Mouse (Mus musculus): Measurements from ENCODE around the gene Chst5.

DNA sequence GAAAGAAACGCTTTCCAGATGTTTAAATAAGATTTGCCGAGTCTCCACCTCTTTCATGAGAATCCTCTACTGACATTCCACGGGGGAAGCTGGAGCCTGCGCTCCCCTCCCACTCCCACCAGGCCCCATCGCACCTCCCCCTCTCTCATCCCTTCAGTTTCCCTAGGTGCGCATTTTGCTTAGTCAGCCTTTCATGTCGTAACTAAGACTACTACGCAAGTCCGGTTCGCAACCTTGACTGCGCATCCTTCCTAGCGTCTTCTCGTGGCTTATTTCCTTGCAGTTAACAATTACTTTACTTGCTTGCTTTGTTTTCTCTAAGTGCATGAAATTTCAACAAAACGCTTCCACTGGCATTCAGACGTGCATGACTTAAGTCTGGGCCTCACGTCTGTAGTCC lies 21.5 kb upstream of the Chst5 start:
- TF ChIP-seq CTCF (IDR thresholded peaks at IDR 0.05; ENCODE audit: control insufficient read depth, insufficient read depth, low read length) (no peak), POLR2A (IDR thresholded peaks at IDR 0.05; ENCODE audit: borderline replicate concordance, control insufficient read depth, low read depth, low read length) (no peak)
